Mouse (Mus musculus) cerebellum, postnatal 25 days (tissue): Measurements from ENCODE around the gene 4931429L15Rik.
"Not testable (repeated sequence)": the region's sequence is repeated elsewhere in the genome, so short reads cannot be mapped to it uniquely, and the experiment has no call there.

Experiments
- DNase-seq, 2 experiments: peaks; one replicate each; pipeline ENCODE4 v3.0.0; 2021; ENCODE audit warnings: mixed read lengths in 2 of 2

4931429L15Rik gene

DNA sequence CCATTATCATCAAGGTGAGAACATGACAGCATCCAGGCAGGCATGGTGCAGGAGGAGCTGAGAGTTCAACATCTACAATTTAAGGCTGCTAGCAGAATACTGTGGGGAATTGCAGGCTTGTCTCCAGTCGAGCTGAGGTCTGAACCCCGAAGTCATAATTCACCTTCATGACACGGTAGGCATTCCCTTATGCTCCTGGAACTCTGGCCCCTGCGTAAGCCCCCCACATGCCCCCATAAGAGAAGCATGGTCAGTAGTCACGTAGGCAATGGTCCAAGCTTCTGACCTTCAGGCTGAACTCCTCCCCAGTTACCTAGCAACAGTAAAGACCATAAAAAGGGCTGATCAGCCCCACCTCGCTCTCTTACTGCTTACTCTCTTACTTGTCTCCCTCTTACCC is at the start of gene 4931429L15Rik:
Gene 4931429L15Rik (minus strand): TSS at position 101 of the 400 bp plus-strand sequence.
- DNase-seq: not testable (repeated sequence)

DNA sequence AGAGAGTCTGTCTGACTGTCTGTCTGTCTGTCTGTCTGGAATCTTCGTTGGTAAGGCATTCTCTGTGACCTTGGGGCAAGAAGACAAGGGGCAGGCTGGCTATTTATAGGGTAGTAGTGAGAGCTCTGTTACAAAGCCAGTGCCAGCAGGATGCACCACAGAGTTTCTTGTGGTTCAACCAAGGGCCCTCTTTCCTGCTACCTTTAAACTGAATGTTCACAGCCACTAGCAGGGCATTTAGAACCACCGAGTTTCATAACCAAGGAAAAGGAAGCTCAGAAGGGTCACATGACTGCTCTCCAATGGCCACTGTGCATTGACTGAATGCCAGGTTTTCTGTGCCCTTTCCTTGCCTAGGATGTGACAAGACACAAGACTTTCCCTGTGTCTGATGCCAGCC is 42.7 kb upstream of the 4931429L15Rik start:
- no peak for DNase-seq

- no peak for DNase-seq
Observed at GRCm38 (mm10) chr9:46361461-46362111, 41.8 kb upstream of the 4931429L15Rik start.

GRCm38 (mm10) chr9:46353992-46354391 is 34.2 kb upstream of the 4931429L15Rik start:
- peak; percentile 70 to 84 for DNase-seq

DNA sequence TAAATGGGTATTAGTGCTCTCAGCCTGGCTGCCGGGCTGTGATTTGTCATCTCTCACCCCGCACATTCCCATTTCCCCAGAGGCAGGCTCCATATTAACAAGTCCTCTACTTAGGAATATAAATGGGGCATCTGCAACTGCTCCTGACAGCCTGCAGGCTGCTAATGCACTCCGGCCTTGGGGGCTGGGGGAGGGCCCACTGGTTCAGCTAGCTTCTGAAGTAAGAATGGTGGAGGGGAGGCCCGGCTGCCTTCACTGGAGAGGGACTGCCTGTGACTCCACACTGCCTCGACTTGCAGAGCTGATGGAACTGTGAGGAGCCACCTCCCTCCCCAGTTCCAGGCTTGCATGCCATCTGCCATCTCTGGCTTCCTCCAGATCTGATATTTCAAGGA is 33.5 kb upstream of the 4931429L15Rik start:
- peak; percentile 20 to 26 for DNase-seq

- no peak for DNase-seq
Observed at GRCm38 (mm10) chr9:46352651-46353329, 33.0 kb upstream of the 4931429L15Rik start.

DNA sequence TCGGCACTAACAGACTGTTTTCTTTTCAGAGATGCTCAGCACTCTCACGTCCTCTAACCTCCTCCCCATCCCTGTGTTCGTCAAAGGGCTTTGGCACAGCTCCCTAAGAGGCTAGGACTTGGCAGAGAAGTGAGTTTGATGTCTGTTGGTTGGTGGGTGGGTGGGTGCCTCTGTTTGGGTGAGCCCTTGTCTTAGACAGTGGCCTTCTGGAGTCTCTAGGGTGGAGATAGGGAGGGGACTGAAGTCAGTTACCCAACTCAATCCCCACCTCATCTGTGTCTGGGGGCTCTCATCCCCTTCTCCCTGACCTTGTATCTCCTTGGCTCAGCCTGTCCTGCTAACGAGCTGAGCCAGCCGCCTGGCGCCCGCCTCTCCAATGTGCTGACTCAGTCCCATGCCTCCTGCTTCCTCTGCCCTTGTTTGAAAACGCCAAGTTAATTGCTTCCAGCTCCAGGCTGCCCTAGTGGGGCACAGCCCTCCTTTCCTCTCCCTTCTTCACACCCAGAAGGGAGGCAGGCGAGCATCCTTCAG is 30.7 kb upstream of the 4931429L15Rik start:
- peak; percentile 29 to 48 for DNase-seq

GRCm38 (mm10) chr9:46345887-46346665 is 26.3 kb upstream of the 4931429L15Rik start:
- DNase-seq: no peak

DNA sequence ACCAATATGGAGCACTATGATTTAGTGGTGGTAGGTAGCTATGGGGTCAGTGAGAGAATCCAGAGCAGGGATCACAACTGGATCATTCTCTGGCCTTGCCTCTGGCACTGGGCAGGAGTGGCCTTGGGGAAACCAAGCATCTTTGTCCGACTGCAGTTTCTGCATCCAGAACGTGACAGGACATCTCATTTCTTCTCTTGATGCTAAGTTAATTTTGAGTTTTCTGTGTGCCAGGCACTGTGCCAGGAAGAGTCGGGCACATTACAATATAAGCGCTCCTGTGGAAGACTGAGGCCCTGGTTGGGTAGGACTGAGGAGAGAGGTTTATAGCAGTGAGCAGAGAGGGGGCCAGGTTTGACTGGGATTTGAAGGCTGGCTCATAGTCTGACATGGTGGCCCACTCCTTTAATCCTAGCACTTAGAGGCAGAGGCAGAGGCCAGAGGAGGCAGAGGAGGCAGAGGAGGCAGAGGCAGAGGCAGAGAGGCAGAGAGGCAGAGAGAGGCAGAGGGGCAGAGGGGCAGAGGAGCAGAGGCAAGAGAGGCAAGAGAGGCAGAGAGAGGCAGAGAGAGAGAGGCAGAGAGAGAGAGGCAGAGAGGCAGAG is 19.4 kb upstream of the 4931429L15Rik start:
- no peak for DNase-seq

DNA sequence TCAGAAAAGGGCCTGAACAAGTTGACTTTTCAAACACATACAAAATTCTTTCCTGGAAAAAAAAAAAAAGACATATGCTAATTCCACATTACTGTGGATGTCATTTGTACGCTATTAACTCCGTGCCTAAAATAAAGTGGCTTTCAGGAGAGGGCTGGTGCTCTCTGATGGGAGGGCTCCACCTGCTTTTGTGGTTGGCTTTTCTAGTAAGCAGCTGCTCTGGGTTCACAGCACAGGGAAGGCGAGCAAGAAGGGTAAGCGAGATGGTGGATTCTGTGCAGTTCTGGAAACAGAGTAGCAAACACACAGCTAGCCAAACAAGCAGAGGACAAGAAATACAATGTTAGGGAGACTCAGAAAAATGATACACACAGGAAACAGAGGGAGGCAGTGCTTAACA is 18.6 kb upstream of the 4931429L15Rik start:
- no peak for DNase-seq

- DNase-seq: peak in 1 of 2 experiments; percentile 51
Observed at GRCm38 (mm10) chr9:46337852-46338291, 18.1 kb upstream of the 4931429L15Rik start.

DNA sequence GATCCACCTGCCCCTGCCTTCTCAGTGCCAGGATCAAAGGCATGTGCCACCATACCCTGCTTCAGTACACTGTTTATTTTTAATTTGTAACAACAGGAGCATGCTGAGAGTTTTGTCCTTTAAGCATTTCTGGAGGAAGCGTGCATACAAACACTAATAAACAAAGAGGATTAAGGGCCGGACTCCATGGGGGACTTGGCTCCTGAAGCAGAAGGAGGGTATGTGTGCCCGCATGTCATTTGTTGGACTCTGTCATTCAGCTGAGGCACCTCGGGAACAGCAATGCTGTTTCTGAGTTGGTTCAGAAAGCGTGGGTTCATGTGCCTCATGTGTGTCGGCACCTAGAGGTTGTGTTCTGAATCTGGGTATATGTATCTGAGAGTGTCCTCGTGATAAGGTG is 17.5 kb upstream of the 4931429L15Rik start:
- DNase-seq: no peak

GRCm38 (mm10) chr9:46336294-46336693 is 16.5 kb upstream of the 4931429L15Rik start:
- peak in 1 of 2 experiments; percentile 20 for DNase-seq

DNA sequence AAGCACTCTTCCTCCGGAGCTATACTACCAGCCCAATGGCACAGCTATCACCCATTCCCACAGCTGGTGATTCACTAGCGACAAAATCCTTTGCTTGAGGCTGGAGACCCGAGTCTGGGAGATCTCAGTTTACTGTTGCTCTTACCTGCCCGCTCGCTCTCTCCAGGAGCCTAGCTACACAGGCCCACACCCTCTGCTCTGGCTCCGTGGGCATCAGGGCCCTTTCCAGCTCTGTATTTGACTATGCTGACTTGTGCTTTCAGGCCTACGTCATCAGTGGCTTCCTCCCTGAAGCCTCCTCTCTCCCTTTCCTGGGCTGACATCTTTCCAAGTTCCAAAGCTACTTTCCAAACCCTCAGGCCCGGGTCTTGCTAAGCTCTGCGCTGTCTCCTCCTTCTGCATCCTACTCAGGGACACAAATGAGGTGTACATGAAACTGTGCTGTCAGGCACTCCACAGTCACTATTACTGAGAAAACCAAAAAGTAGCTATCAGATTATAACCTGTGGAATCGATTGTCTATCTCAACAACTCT is 15.7 kb upstream of the 4931429L15Rik start:
- peak in 1 of 2 experiments; percentile 15 for DNase-seq

DNA sequence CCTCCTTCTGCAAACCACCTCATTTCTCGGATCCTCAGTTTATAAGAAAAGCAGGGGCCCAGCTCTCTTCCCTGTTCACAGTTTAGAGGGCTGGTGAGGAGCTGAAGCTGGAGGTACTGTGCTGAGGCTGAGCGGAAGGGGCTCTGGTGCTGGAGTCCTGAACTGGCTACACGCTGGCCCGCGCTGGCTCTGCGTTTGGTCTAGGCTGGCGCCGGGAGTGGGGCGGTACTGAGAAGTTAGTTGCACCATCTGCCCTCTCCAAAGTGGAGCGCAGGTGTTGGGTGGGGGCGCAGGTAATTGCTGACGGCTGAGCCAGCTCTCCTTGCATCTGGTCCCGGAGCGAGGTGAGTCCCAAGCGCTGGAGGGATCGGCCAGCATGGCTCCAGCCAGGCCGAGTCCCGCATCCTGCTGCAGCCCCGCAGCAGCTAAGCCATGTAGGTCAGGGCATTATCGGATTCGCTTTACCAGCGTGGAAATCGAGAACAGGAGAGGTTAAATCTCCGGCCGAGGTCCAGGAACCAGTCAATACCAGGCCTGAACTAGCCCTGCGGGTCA is 14.8 kb upstream of the 4931429L15Rik start:
- peak in 1 of 2 experiments; percentile 18 for DNase-seq

DNA sequence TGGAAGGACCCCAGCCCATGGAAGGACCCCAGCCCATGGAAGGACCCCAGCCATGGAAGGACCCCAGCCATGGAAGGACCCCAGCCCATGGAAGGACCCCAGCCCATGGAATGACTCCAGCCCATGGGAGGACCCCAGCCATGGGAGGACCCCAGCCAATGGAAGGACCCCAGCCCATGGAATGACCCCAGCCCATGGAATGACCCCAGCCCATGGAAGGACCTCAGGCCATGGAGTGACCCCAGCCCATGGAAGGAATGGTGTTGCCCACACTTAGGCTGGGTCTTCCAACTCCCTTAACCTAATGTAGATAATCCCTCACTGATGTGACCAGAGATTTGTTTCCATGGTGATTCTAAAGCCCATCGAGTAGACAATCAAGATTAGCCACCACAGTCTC is 11.5 kb upstream of the 4931429L15Rik start:
- DNase-seq: peak in 1 of 2 experiments; percentile 2

DNA sequence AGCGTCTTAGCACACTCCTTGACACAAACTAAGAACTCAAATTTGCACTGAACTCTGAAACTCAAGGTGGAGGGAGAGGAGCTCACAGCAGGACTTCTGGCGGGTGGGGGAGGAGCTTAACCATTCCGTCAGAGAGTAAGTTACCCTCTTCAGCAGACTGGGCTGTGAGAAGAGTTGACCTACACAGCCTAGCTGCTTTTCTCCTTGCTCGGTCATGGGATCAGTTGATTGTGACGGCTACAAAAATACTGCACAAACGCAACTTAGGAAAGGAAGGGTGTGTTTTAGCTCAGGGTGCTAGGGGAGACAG is 10.8 kb upstream of the 4931429L15Rik start:
- no peak for DNase-seq

DNA sequence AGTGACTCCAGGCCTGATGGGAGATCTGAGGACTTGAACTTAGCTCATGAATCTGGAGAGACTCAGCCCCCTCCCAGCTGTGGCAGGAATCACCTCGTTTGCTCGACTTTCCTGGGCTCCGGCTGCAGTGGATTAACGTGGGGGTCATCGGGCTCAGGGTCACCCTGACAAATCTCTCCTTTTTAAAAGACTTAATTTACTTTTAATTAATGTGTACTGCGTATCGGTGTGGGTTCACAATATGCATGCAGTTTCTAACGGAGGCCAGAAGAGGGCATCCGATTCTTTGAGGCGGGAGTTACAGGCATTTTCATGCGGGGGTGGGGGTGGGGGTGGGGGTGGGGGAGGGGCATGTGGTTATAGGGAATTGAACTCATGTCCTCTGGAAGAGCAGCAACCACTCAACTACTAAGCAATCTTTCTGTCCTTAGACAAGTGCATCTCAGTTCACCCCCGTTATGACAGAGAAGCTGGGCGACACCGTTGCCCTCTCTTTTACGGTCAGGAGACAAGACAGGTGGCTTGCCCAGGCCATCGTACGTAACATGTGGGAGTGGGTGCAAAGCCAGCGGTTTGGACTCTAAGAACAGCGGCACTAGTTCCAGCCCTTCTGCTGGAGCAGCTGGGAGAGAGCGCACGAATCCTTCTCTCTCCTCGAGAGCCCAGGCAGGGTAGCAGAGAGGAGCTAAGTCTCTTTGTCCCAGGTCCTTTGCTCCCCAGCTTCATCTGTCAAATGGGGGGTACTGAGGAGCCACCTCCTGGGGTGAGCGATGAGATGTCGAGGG is 10.2 kb upstream of the 4931429L15Rik start:
- no peak for DNase-seq

DNA sequence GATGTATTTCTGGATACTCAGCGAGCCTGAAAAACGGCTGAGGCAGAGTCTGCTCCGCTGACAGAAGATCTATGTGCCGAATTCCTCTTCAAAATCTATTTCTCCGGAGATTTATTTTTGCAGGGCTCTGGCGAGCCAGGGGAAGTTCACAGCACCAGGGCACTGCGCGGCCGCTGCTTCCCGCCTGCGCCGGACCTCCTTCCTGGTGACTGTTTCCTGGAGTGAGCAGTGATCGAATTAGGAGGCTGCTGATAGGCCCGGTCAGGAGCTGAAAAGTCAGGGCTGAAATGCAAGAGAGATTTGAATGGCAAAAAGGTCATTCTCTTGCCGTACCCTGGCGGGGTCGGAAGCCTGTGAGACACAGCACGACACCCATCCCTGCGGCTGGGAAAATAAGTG is 9.5 kb upstream of the 4931429L15Rik start:
- peak in 1 of 2 experiments; percentile 55 for DNase-seq

- DNase-seq: peak; percentile 92 to 93
Observed at GRCm38 (mm10) chr9:46328572-46329249, 8.9 kb upstream of the 4931429L15Rik start.
